Mouse (Mus musculus): ENCODE measurements around the gene Zfp14.

Gene Zfp14

DNA sequence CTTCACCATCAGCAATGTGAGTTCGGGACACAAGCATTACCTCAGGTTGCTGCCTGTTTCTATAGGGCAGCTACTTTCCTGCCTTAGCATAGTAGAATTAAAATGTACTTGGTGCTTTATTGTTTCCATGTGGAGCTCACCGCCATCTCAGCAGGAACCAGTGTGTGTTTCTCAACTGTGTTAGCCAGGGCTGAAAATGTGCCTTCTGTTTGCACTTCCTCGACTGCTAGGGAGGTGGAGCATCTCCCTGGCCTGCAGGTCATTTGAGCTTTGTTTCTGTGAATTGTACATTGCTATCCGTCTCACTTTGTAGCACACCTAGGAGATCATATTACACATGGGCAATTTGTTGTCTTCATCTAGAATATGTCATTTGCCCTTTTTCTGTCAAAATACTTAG lies 23.8 kb downstream of the Zfp14 start:
- no peak for DNase-seq

DNA sequence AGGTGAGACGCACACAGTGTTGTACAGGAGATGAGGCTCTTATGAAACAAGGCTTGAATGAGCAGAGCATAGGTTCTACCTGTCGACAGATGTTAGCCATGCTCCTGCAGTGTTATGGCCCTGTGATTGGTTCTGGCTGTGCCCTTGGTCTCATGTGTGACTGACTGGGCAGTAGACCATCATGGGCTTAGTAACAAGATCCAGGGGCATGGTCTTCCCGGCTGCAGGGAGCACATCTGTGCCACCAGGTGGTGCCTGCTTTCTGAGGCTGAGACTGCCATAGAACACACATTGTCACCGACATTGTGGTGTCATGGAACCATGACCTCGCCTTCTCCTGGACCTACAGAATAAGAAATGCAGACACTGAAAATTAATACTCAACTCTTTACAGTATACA lies 25.8 kb downstream of the Zfp14 start:
- no peak for DNase-seq

DNA sequence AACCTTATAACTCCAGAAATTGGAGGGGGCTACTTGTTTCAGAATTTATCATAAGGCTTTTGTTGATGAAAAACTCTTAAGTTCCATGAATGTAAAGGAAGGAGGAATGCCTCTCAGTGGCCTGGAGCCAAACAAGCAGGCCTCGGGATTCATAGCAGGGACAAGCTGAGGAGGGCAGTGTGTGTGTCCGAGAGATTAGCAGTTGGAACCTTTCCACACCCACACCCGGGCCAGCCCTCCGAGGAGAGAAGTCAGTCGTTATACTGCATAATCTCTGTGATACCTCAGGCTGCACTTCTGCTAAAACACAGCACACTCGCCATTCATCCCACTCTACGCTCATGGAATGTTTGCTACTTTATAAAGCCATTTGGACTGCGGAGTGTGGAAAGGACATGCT lies 27.4 kb downstream of the Zfp14 start:
- DNase-seq, result no peak

DNA sequence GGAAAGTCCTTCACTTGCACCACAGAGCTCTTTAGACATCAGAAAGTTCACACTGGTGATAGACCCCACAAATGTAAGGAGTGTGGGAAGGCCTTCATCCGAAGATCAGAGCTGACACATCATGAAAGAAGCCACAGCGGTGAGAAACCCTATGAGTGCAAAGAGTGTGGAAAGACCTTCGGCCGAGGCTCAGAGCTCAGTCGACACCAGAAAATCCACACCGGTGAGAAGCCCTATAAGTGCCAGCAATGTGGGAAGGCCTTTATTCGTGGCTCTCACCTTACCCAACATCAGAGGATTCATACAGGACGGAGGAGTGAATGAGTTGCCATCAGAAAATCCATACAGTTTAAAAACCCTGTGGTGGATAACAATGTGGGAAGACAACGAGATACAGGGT lies 27.9 kb downstream of the Zfp14 start:
- no peak for DNase-seq

DNA sequence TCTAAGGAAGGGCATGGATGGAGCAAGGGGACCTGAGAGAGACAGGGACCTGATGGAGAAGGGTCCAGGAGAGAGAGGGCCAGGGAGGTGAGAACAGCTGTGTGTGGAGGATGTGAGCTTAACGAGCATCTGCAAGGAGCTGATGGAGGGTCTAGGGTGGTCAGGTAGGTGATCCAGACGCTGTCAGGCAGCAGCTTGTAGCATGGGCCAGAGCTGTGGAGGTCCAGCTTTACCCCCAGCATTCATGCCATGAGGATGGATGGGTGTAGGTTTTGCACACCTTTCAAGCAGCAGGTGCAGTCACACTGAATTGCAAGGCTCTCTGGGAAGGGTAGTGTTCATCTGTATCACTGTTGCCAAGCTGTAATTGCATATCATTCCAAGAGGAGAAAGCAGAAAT lies 31.6 kb downstream of the Zfp14 start:
- DNase-seq, result no peak

DNA sequence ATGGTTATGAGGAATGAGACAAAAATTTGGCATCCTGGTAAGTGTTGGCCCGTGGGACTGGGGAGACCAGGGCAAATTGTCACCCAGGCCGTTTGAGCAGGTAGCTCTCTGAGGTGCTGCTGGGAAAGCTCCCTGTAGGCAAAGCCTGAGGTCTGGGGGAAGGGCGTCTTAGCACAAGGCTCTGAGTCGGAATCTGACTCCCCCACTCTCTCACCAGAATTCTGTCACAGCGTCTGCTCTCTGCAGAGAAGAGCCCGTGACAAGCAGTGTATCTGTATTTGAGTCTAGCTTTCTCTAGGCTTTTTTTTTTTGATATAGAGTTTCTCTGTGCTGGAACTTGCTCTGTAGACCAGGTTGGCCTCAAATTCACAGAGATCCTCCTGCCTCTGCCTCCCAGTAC lies 34.0 kb downstream of the Zfp14 start:
- DNase-seq, result no peak

DNA sequence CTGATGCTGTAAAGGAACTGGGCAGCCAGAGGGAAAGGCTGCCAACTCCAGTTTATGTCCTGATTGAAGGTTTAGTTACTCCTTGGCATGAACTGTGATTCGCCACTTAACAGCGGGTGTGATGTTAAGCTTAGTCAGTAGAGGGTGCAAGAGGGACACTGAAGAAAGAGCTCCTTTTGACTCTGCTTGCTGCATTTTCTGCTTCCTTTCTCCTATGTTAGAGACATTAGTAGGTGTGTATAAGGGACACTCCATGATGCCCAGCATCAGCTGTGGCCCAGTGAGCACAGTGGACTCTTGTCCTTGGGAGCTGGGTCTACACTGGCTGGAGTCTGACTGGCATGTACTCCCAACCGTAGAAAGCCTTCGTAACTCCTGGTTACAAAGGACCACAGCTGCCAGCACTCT lies 38.2 kb downstream of the Zfp14 start:
- peak in 1 of 2 experiments; percentile 28 for DNase-seq

DNA sequence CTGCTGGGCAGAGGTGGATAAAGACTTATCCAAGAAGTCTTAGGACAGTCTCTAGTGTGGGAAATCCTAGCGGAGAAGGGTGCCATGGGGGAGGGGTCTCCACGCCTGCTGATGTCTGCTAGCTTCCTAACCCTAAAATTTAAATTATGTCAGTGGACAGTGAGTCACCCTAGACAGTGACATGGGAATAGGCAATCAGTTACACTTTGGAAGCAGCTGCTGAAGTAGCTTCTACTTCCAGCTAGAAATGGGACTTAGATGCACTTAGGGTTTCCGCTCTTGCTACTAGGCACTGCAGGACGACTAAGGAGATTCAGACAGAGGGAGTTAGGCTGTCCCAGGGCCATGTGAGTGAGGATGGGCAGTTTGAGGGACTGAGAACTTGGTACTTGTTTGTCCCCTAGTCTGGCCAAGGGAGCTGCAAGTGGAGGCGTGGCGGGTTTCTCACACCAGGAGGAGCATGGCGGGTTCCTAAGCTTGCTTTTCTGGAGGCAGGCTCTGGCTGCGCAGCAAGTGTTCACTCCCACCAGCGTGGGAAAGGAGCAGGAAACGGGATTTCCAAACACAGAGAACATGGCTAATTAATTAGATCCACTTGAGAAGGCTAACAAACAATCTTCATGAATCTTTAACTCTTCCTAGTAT lies 40.5 kb downstream of the Zfp14 start:
- no peak for DNase-seq

DNA sequence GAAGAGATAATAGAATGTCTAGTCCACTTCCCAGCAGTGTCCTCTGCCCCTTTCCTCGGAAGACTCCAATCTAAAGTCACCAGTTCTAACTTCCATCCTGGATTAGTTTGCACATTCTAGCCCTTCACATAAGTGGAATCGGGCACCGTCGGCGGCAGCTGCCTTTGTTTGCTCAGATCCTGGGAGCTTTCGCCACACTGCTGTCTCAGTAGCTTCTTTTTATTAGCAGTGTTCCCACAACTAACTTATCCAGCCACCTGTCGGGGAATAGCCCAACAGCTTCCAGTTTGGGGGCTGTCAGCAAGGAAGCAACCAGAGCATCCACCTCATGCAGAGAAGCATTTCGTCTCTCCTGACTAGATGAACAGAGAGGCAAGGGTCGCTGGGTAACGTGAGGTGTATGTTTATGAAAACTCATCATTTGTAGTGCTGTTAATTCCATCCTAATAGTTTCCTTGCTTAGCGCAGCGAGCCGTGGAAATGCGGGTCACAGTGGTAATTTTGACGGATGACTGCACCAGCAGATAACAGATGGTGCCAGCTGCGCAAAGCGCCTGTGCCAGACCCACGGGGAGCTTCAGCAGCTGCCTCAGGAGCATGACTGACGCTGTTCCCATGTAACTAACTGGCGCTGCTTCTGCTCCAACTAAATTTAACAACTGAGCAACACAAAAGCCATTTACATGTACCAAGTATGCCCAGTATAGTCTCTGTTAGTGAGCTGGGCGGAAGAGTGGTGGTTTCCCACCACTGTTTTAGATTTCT lies 41.7 kb downstream of the Zfp14 start:
- DNase-seq, result peak in 1 of 2 experiments; percentile 16

DNA sequence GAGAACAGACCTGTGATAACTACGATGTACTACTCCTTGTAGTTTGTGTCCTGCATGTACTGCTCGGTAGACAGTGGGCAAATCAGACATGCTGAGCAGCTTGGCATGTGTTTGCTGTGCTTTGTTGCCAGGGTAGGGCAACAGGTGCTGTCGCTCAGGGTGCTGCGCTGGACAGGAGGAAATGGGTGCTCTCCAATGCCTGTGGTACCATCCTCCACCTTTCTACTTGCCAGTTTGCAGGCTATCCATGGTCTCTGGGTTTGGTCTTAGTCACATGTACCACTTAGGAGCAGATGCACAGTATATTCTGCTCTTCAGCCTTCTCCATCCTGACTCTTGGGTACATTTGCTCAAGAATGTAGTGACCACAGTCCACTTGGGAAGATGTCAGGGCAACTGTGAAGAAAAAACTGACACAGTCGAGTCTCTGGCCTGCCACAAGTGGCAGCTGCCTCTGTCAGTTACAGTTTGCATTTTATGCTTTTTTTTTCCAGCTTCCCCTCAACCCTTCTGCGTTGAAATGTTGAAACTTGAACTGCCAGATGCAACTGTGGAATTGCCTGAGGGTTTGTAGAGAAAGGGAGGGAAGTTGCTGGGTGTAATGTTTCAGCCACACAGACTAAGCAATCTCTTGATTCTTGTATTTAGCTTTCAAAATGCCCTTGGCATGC lies 43.0 kb downstream of the Zfp14 start:
- peak in 1 of 2 experiments; percentile 5 for DNase-seq

DNA sequence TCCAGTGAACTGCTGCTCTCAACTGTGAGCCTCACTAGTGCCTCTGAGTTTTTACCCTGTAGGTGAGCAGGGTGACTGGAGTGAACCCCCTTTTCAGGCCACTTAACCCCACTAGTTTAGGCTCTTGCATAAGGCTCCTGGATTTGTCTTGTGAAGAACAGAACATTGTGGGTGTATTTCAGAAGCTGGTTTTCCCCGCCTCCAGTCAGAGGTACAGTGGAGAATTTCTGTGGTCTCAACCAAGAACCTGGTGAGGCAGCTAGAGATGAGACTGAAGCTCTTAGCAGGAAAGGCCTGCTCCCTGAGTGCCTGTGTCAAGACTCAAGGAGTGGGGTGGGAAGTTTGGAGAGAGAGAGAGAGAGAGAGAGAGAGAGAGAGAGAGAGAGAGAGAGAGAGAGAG lies 43.6 kb downstream of the Zfp14 start:
- DNase-seq, result no peak

DNA sequence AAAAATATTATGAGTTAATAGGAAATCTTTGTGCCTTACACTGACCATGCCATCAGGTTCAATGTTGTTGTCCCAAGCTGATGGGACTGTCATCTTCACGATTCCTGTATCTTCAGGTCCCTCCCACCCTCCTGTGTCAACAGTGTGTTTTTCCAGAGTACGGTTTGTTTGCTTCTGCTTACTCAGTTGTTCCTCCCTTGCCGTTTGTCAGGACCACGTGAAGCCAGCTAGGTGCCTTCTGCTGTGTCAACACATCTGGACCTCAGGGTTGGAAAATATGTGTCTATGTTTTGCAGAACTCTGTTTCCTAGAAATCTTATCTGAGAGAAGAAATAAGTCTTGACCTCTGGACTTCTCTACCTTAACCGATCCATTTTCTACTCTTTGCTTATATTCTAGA lies 50.6 kb downstream of the Zfp14 start:
- no peak for DNase-seq

DNA sequence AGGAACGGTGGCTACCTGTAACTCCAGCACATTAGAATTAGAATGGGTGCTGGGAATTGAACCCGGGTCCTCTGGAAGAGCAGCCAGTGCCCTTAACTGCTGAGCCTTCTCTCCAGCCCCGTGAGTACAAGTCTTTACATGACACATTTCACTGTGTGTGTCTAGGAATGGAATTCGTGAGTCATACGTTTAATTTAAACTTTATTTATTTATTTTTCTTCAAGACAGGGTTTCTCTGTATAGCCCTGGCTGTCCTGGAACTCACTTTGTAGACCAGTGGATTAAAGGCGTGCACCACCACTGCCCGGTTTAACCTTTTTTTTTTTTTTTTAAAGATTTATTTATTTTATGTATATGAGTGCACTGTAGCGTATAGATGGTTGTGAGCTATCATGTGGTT lies 56.0 kb downstream of the Zfp14 start:
- no peak for DNase-seq

DNA sequence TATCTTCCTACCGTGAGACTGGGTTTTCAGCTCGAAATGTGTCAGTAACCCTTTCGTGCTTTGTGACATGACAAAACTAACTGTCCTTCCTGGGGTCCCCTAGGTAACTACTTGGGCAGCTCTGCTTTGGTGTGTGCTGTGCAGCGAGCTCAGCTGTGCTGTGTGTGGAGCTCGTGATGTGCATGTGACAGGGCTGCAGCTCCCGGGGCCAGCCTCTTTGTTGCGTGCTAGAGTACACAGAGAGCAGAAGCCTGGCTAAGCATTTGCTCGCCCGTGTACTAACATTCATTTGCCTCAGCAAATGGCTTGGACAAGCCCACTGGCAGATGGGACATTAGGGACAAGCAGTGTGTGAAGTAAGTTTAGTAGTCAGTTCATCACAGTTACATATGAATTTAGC lies 57.8 kb downstream of the Zfp14 start:
- DNase-seq, result no peak

DNA sequence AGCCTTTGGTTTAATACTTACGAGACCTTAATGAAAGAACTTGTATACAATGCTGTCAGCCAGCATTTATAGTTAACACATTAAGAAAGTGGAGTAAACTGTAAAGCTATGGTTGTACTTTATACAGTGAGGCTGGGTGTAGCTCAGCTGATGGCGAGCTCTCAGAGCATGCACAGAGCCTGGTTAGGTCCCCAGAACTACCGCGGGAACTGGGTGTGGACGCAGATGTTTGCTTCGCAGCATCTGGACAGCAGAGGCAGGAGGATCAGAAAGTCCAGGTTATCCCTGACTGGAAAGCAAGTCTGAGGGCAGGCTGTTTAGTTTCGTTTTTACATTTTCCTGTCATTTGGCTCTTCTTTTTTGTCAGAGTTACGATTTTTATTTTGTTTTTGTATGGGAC lies 58.5 kb downstream of the Zfp14 start:
- no peak for DNase-seq

DNA sequence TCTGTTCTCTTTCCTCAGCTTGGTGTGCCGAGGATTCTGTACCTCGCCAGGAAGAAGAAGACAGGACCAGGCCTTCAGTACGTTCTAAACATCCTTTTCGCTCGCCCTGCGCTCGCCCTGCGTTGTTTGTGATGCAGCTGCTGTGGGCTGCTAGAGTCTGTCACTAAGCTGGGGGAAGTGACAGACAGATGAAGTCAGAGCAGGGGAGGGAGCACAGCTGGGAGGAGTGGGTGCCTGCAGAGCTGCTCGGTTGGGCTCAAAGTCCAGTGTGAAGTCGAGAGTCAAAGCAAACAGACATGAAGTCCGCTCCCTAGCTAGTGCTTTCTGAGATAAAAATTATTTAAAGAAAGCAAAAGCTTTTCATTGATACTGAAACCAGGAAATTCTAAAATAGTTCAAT lies 62.1 kb downstream of the Zfp14 start:
- no peak for DNase-seq

DNA sequence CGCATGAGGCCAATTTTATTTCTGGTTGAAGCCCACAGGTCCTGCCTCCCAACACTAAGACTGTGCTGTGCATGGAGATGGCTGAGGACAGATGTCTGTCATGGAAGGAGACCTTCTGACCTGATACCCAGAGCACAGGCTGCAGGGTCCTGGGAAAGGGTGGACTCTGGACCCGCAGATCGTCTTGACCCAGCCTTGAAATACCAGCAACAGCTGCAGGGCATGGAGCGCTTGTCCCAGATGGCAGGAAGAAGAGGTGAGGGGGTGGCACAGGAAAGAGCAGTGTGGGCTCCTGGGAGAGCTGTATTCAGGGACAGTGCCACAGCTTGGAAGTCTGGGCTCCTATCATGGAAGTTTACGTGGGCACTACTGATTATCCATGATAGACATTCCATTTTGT lies 63.6 kb downstream of the Zfp14 start:
- DNase-seq, result no peak
